Mouse (Mus musculus): ENCODE measurements around the gene Foxd4. TPM values are rescaled to one million over a fixed set of nuclear protein-coding genes. Genes with fewer than 3 reads are reported as not detected.
"Not testable (repeated sequence)": the region's sequence is repeated elsewhere in the genome, so short reads cannot be mapped to it uniquely, and the experiment has no call there.

Foxd4 gene
- polyA plus RNA-seq, 1 experiment from 2014 or later: not detected

- H3K4me3 ChIP-seq (ENCODE audit: inconsistent target): no peak overlapping the region
- H3K79me2 ChIP-seq (ENCODE audit: inconsistent target): no peaks in the 10 kb centered on the region
- H3K27ac ChIP-seq: no peak overlapping the region
- H3K36me3 ChIP-seq (ENCODE audit: inconsistent target): no peaks in the 10 kb centered on the region
- 11% methylated on average over 17 of the region's 20 CpGs for WGBS (ENCODE audit: missing documents)
These were observed 2.9 kb downstream of the Foxd4 start for GRCm38 (mm10) chr19:24897896-24898736.

GRCm38 (mm10) chr19:24897006-24897895 is 3.7 kb downstream of the Foxd4 start:
- H3K36me3 ChIP-seq (ENCODE audit: inconsistent target): no peaks in the 10 kb centered on the region
- H3K79me2 ChIP-seq (ENCODE audit: inconsistent target): no peaks in the 10 kb centered on the region
- 10% methylated on average over 56 of the region's 57 CpGs for WGBS (ENCODE audit: missing documents)
- no peak overlapping the region for H3K27ac ChIP-seq
- H3K4me3 ChIP-seq (ENCODE audit: inconsistent target): no peak overlapping the region

GRCm38 (mm10) chr19:24896536-24896935 is 4.5 kb downstream of the Foxd4 start:
- no peak overlapping the region for H3K27ac ChIP-seq
- H3K4me3 ChIP-seq (ENCODE audit: inconsistent target): no peak overlapping the region
- no peaks in the 10 kb centered on the region for H3K79me2 ChIP-seq (ENCODE audit: inconsistent target)
- no peaks in the 10 kb centered on the region for H3K36me3 ChIP-seq (ENCODE audit: inconsistent target)
- WGBS (ENCODE audit: missing documents): 26% methylated on average over 4 of the region's 4 CpGs

- Histone ChIP-seq H3K79me2 (ENCODE audit: inconsistent target) (no peaks in the 10 kb centered on the region), H3K36me3 (ENCODE audit: inconsistent target) (no peaks in the 10 kb centered on the region), H3K4me3 (ENCODE audit: inconsistent target) (no peak overlapping the region), H3K27ac (no peak overlapping the region)
- WGBS (ENCODE audit: missing documents): 55% methylated on average over 3 of the region's 3 CpGs
These were observed 14.1 kb downstream of the Foxd4 start for GRCm38 (mm10) chr19:24886888-24887287.

GRCm38 (mm10) chr19:24885504-24885903 is 15.5 kb downstream of the Foxd4 start:
- Histone ChIP-seq H3K4me3 (ENCODE audit: inconsistent target) (no peak overlapping the region), H3K36me3 (ENCODE audit: inconsistent target) (no peaks in the 10 kb centered on the region), H3K79me2 (ENCODE audit: inconsistent target) (no peaks in the 10 kb centered on the region), H3K27ac (no peak overlapping the region)
- 14% methylated on average over 5 of the region's 5 CpGs for WGBS (ENCODE audit: missing documents)

- no peaks in the 10 kb centered on the region for H3K79me2 ChIP-seq (ENCODE audit: inconsistent target)
- H3K36me3 ChIP-seq (ENCODE audit: inconsistent target): no peaks in the 10 kb centered on the region
- no peak overlapping the region for H3K4me3 ChIP-seq (ENCODE audit: inconsistent target)
- H3K27ac ChIP-seq: no peak overlapping the region
- 83% methylated on average over 4 of the region's 4 CpGs for WGBS (ENCODE audit: missing documents)
These were observed 19.8 kb downstream of the Foxd4 start for GRCm38 (mm10) chr19:24881237-24881636.

- not testable (repeated sequence) for H3K27ac ChIP-seq; H3K4me3 ChIP-seq (ENCODE audit: inconsistent target); H3K79me2 ChIP-seq (ENCODE audit: inconsistent target); H3K36me3 ChIP-seq (ENCODE audit: inconsistent target)
- 59% methylated on average over 16 of the region's 26 CpGs for WGBS (ENCODE audit: missing documents)
These were observed 25.7 kb downstream of the Foxd4 start, which contains the start of gene Gm10053 for GRCm38 (mm10) chr19:24875129-24875870. TSS of gene Gm10053 (plus strand) at chr19:24875686.

- Histone ChIP-seq H3K4me3 (ENCODE audit: inconsistent target) (no peak overlapping the region), H3K36me3 (ENCODE audit: inconsistent target) (no peaks in the 10 kb centered on the region), H3K79me2 (ENCODE audit: inconsistent target) (no peaks in the 10 kb centered on the region), H3K27ac (no peak overlapping the region)
- WGBS (ENCODE audit: missing documents): 60% methylated on average over 2 of the region's 2 CpGs
These were observed 27.1 kb downstream of the Foxd4 start for GRCm38 (mm10) chr19:24873873-24874272.

GRCm38 (mm10) chr19:24871037-24871635 is 29.9 kb downstream of the Foxd4 start:
- Histone ChIP-seq H3K79me2 (ENCODE audit: inconsistent target) (no peaks in the 10 kb centered on the region), H3K4me3 (ENCODE audit: inconsistent target) (no peak overlapping the region), H3K36me3 (ENCODE audit: inconsistent target) (no peaks in the 10 kb centered on the region), H3K27ac (no peak overlapping the region)
- 26% methylated on average over 18 of the region's 18 CpGs for WGBS (ENCODE audit: missing documents)

GRCm38 (mm10) chr19:24865436-24865835 is 35.6 kb downstream of the Foxd4 start:
- Histone ChIP-seq H3K36me3 (ENCODE audit: inconsistent target) (no peaks in the 10 kb centered on the region), H3K4me3 (ENCODE audit: inconsistent target) (no peak overlapping the region), H3K27ac (no peak overlapping the region), H3K79me2 (ENCODE audit: inconsistent target) (no peaks in the 10 kb centered on the region)
- WGBS (ENCODE audit: missing documents): 88% methylated on average over 8 of the region's 9 CpGs

- Histone ChIP-seq H3K79me2 (ENCODE audit: inconsistent target) (no peaks in the 10 kb centered on the region), H3K36me3 (ENCODE audit: inconsistent target) (no peaks in the 10 kb centered on the region), H3K4me3 (ENCODE audit: inconsistent target) (no peak within 1 kb of the TSS), H3K27ac (no peak within 1 kb of the TSS)
- 3% methylated on average over 38 of the region's 39 CpGs for WGBS (ENCODE audit: missing documents)
These were observed 39.2 kb downstream of the Foxd4 start, which contains the start of gene Pgm5 for GRCm38 (mm10) chr19:24861612-24862451. TSS of gene Pgm5 (minus strand) at chr19:24861855.

- H3K36me3 ChIP-seq (ENCODE audit: inconsistent target): no peaks in the 10 kb centered on the region
- H3K79me2 ChIP-seq (ENCODE audit: inconsistent target): no peaks in the 10 kb centered on the region
- no peak overlapping the region for H3K4me3 ChIP-seq (ENCODE audit: inconsistent target)
- no peak overlapping the region for H3K27ac ChIP-seq
- WGBS (ENCODE audit: missing documents): 42% methylated on average over 11 of the region's 13 CpGs
These were observed 39.8 kb downstream of the Foxd4 start for GRCm38 (mm10) chr19:24861276-24861611.

GRCm38 (mm10) chr19:24851456-24852315 is 49.3 kb downstream of the Foxd4 start:
- 89% methylated on average over 21 of the region's 21 CpGs for WGBS (ENCODE audit: missing documents)
- Histone ChIP-seq H3K4me3 (ENCODE audit: inconsistent target) (no peak overlapping the region), H3K79me2 (ENCODE audit: inconsistent target) (no peaks in the 10 kb centered on the region), H3K27ac (no peak overlapping the region), H3K36me3 (ENCODE audit: inconsistent target) (no peaks in the 10 kb centered on the region)

Data from macrophage (primary cell).